Mouse (Mus musculus) heart, postnatal 10 days (tissue): ENCODE data around the gene H2-Q4. TPM values are rescaled to one million over a fixed set of nuclear protein-coding genes. Genes with fewer than 3 reads are reported as not detected.
"Not testable (repeated sequence)": the region's sequence is repeated elsewhere in the genome, so short reads cannot be mapped to it uniquely, and the experiment has no call there.

ENCODE experiments used
- DNase-seq, 2 experiments: peaks; one replicate each; pipeline ENCODE4 v3.0.0; 2021
- intact Hi-C: fragments of 180-260 bp; cut with DNase I; formaldehyde crosslinking; loops from one replicate; pipeline ENCODE4 v1.15.1; 2025
- total RNA-seq, 2 experiments: library from RNA; stranded (reverse); gene quantifications; 2 replicates each; pipeline ENCODE4 v1.2.3; 2021

The H2-Q4 gene
- total RNA-seq, 2 experiments from 2014 or later: 8.5 to 10.6 TPM

- no peak for DNase-seq
- intact Hi-C loops: no loop called here
These were observed 39.4 kb downstream of the H2-Q4 start for GRCm38 (mm10) chr17:35418772-35419171.

DNA sequence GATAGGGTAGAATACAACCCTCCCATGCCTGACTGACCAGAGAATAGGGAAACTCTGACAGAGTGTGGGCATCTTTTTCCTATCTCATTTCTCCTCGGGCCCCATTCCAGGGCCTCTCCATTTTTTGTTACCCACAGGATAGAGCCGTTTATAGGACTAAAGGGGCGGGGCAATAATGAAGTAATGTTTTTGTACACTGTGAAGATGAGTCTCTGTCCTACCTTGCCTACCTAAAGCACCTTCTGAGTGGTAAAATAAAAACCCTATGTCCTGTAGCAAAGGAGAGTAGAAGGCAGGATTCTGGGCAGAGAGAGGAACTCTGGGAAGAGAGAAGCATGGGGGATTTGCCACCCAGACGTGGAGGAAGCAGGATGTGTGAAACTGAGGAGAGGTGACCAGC lies 40.1 kb downstream of the H2-Q4 start:
- DNase-seq, intact Hi-C loops: not testable (repeated sequence)

GRCm38 (mm10) chr17:35420206-35420810 lies 40.9 kb downstream of the H2-Q4 start:
- peak in 1 of 2 experiments; percentile 42 for DNase-seq
- intact Hi-C loops: not testable (repeated sequence)

DNA sequence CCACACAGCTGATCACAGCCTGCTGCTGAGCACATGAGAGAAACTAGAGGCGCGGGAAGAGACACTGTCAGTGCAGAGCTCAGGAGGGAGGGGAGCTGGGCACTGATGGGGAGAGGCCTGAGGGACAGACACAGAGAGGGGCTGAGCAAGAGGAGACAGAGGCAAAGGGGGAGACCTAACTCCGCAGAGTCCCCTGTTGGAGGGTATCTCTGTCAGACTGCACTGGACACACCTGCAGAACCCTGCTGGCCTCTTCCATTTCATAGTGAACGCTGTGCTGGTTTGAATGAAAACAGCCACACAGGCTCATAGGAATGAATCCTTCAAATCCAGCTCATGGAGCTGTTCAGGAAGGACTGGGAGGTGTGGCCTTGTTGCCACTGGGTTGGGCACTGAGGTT lies 41.9 kb downstream of the H2-Q4 start:
- DNase-seq, intact Hi-C loops: not testable (repeated sequence)

GRCm38 (mm10) chr17:35422360-35422759 lies 42.9 kb downstream of the H2-Q4 start:
- intact Hi-C loops: not testable (repeated sequence)

GRCm38 (mm10) chr17:35423131-35423810 lies 43.9 kb downstream of the H2-Q4 start:
- intact Hi-C loops, DNase-seq: not testable (repeated sequence)

More at GRCm38 (mm10) chr17:35422360-35422759, 42.9 kb downstream of the H2-Q4 start:
- not testable (repeated sequence) for DNase-seq

GRCm38 (mm10) chr17:35424106-35424505 lies 44.7 kb downstream of the H2-Q4 start:
- DNase-seq, intact Hi-C loops: not testable (repeated sequence)

- DNase-seq: peak; percentile 29 to 67
- intact Hi-C loops: not testable (repeated sequence)
These were observed 45.4 kb downstream of the H2-Q4 start, which contains the start of gene H2-Q6 for GRCm38 (mm10) chr17:35424624-35425416. H2-Q6 (plus strand) TSS chr17:35424850.

- DNase-seq, intact Hi-C loops: not testable (repeated sequence)
These were observed 46.1 kb downstream of the H2-Q4 start for GRCm38 (mm10) chr17:35425474-35425873.

DNA sequence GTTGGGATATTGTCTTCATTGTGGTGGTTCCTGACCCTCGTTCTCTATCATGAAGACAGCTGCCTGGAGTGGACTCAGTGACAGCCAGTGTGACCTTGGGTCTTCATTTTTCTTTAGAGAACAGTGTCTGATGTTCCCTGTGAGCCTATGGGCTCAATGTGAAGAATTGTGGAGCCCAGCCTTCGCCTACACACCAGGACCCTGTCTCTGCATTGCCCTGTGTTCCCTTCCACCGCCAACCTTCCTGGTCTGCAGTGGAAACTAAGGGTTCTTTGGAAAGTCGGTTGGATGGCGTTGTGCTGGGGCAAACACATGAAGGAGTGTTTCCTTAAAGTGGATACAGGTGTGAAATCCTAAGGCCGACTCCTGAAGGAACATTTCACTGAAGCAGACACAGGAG lies 49.5 kb downstream of the H2-Q4 start:
- intact Hi-C loops, DNase-seq: not testable (repeated sequence)

- intact Hi-C loops, DNase-seq: not testable (repeated sequence)
These were observed 51.3 kb downstream of the H2-Q4 start for GRCm38 (mm10) chr17:35430671-35431070.

GRCm38 (mm10) chr17:35432167-35432566 lies 52.8 kb downstream of the H2-Q4 start:
- DNase-seq, intact Hi-C loops: not testable (repeated sequence)

- DNase-seq, intact Hi-C loops: not testable (repeated sequence)
These were observed 55.4 kb downstream of the H2-Q4 start for GRCm38 (mm10) chr17:35434836-35435235.

Other genes with a start within 250 kb of the H2-Q4 start
- gene Apom, start 247.6 kb upstream of the H2-Q4 start, total RNA-seq: not detected
- 100 to 1,000 TPM; 285 to 291 TPM for gene Bag6, start 244.4 kb upstream of the H2-Q4 start, total RNA-seq
- gene Prrc2a, start 214.7 kb upstream of the H2-Q4 start, total RNA-seq: 100 to 1,000 TPM; 195 to 211 TPM
- 1 to 10 TPM; 2.9 to 4.6 TPM for gene Aif1, start 203.5 kb upstream of the H2-Q4 start, total RNA-seq
- 1 to 10 TPM; 2.8 to 4.5 TPM for gene Lst1, start 191.2 kb upstream of the H2-Q4 start, total RNA-seq
- 1 to 10 TPM in 1 of 2 experiments, under 1 TPM in 1; 0.94 to 1.2 TPM for gene Ltb, start 185.2 kb upstream of the H2-Q4 start, total RNA-seq
- gene Tnf, start 177.6 kb upstream of the H2-Q4 start, total RNA-seq: under 1 TPM; 0.72 to 0.87 TPM
- under 1 TPM in 1 of 2 experiments, not detected in 1; 0.17 TPM for gene Lta, start 174.3 kb upstream of the H2-Q4 start, total RNA-seq
- under 1 TPM in 1 of 2 experiments, not detected in 1; 0.84 TPM for gene Gm16181, start 158.8 kb upstream of the H2-Q4 start, total RNA-seq
- gene Atp6v1g2, start 146.0 kb upstream of the H2-Q4 start, total RNA-seq: 1 to 10 TPM; 4.9 to 5.7 TPM
- gene Nfkbil1, start 143.8 kb upstream of the H2-Q4 start, total RNA-seq: 10 to 100 TPM in 1 of 2 experiments, 1 to 10 TPM in 1; 10.0 to 12.2 TPM
- gene Ddx39b, start 137.9 kb upstream of the H2-Q4 start, total RNA-seq: 100 to 1,000 TPM; 163 to 169 TPM
- gene H2-D1, start 116.9 kb upstream of the H2-Q4 start, total RNA-seq: 10 to 100 TPM; 67.7 to 69.9 TPM
- 1 to 10 TPM in 1 of 2 experiments, under 1 TPM in 1; 0.55 to 1.1 TPM for gene H2-Q1, start 59.2 kb upstream of the H2-Q4 start, total RNA-seq
- gene H2-Q2, start 37.4 kb upstream of the H2-Q4 start, total RNA-seq: 1 to 10 TPM in 1 of 2 experiments, under 1 TPM in 1; 0.89 to 1.2 TPM
- under 1 TPM; 0.25 to 0.38 TPM for gene H2-Q6, start 45.2 kb downstream of the H2-Q4 start, total RNA-seq
- gene H2-Q7, start 59.5 kb downstream of the H2-Q4 start, total RNA-seq: 1 to 10 TPM; 1.2 to 1.3 TPM
- under 1 TPM; 0.27 to 0.34 TPM for gene H2-Q10, start 90.5 kb downstream of the H2-Q4 start, total RNA-seq
- gene Pou5f1, start 126.4 kb downstream of the H2-Q4 start, total RNA-seq: not detected
- 10 to 100 TPM; 17.5 to 17.9 TPM for gene Tcf19, start 137.2 kb downstream of the H2-Q4 start, total RNA-seq
- gene Cchcr1, start 137.5 kb downstream of the H2-Q4 start, total RNA-seq: 1 to 10 TPM; 5.1 to 5.2 TPM
- gene Psors1c2, start 153.6 kb downstream of the H2-Q4 start, total RNA-seq: not detected
- under 1 TPM; 0.14 to 0.15 TPM for gene Cdsn, start 172.5 kb downstream of the H2-Q4 start, total RNA-seq
- gene 2300002M23Rik, start 187.8 kb downstream of the H2-Q4 start, total RNA-seq: not detected
- not detected for gene Sfta2, start 221.9 kb downstream of the H2-Q4 start, total RNA-seq
- not detected for gene Gm9573, start 247.0 kb downstream of the H2-Q4 start, total RNA-seq